Mouse (Mus musculus) T-helper 2 cell (primary cell): ENCODE results near the gene Jsrp1.

Source experiments
- in situ Hi-C: fragments of 300-600 bp; cut with MboI, MseI; formaldehyde crosslinking; loops from one replicate; pipeline ENCODE4 v1.15.1; 2025; ENCODE audit warnings: high pct_unique_total_duplicates

The Jsrp1 gene

DNA sequence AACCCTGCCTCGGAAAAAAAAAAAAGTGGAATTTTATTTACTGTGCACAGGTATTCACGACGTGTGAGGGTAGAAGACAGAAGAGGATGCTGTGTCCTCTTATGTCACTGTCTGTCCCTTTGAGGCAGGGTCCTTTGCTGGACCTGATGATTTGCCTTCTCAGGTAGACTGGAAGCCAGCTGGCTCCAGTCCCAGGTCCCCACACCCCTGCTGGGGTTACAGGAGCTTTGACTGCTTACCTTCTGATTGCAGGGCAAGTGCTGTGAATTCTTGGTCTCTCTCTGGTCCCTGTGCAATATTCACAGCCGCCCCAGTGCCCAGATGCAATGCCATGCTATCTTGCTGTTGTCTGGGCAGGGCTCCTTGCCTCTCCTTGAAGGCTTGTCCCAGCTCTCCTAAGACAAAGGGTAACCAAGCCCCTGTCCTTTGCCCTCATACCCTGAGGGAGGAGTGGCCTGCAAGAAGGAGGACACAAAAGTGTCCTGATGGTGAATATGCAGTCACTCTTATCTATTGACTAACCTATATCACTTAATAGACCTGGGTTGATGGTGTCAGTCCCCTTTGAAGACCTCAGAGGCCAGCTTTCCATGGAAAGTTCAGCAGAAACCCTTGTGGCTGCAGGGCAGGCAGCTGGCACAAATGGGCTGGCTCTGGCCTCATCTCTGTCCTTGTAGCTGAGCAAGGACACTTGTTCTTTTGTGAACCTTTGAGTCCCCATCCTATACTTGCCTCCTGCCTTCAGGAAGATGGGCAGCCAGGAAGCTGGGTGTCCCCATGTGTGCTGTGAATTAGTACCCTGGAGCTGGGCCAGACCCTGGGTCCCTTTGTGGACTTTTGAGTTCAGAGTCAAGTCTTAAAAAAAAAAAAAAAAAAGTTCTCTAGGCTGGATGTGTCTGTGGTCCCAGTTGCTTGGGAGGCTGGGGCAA is 52.4 kb downstream of the Jsrp1 start:
- in situ Hi-C loops = no loop called here

- in situ Hi-C loops = no loop called here
These were observed 54.6 kb downstream of the Jsrp1 start for GRCm38 (mm10) chr10:80758651-80759050.
